Mouse (Mus musculus): ENCODE measurements at regions not wholly inside any gene's neighbourhood (a gene's known extent, or its start where the extent isn't known, plus 50 kb on each side); places are given as distances from the start of the nearest gene placed in this dataset.

- no peak for DNase-seq (ENCODE audit: low spot score in 2 of 2)
Observed at GRCm38 (mm10) chr1:39100492-39100891, 93.0 kb upstream of the Npas2 start.

GRCm38 (mm10) chr1:39102126-39102905 is 91.2 kb upstream of the Npas2 start:
- DNase-seq (ENCODE audit: low spot score in 2 of 2): peak in 1 of 2 experiments; percentile 9

GRCm38 (mm10) chr1:39102989-39103910 is 90.3 kb upstream of the Npas2 start:
- DNase-seq (ENCODE audit: low spot score in 2 of 2): no peak

- no peak for DNase-seq (ENCODE audit: low spot score in 2 of 2)
Observed at GRCm38 (mm10) chr1:39105546-39106371, 87.8 kb upstream of the Npas2 start.

- DNase-seq (ENCODE audit: low spot score in 2 of 2): no peak
Observed at GRCm38 (mm10) chr1:39106372-39106643, 87.2 kb upstream of the Npas2 start.

GRCm38 (mm10) chr1:39106650-39107049 is 86.9 kb upstream of the Npas2 start:
- no peak for DNase-seq (ENCODE audit: low spot score in 2 of 2)

GRCm38 (mm10) chr1:39116319-39116718 is 77.2 kb upstream of the Npas2 start:
- DNase-seq (ENCODE audit: low spot score in 2 of 2): no peak

GRCm38 (mm10) chr1:39122316-39123015 is 71.1 kb upstream of the Npas2 start:
- DNase-seq (ENCODE audit: low spot score in 2 of 2): no peak

- no peak for DNase-seq (ENCODE audit: low spot score in 2 of 2)
Observed at GRCm38 (mm10) chr1:39123081-39123812, 70.3 kb upstream of the Npas2 start.

- DNase-seq (ENCODE audit: low spot score in 2 of 2): no peak
Observed at GRCm38 (mm10) chr1:39123813-39124146, 69.8 kb upstream of the Npas2 start.

- no peak for DNase-seq (ENCODE audit: low spot score in 2 of 2)
Observed at GRCm38 (mm10) chr1:39134521-39134920, 59.0 kb upstream of the Npas2 start.

- no peak for DNase-seq (ENCODE audit: low spot score in 2 of 2)
Observed at GRCm38 (mm10) chr1:39143054-39143453, 50.5 kb upstream of the Npas2 start.

GRCm38 (mm10) chr1:39143626-39144025 is 49.9 kb upstream of the Npas2 start:
- DNase-seq (ENCODE audit: low spot score in 2 of 2): no peak
